Mouse (Mus musculus): ENCODE data around the gene Slc6a1.
A peak's percentile ranks its signal among the peaks of the same experiment; 100 is the strongest.

Gene Slc6a1

DNA sequence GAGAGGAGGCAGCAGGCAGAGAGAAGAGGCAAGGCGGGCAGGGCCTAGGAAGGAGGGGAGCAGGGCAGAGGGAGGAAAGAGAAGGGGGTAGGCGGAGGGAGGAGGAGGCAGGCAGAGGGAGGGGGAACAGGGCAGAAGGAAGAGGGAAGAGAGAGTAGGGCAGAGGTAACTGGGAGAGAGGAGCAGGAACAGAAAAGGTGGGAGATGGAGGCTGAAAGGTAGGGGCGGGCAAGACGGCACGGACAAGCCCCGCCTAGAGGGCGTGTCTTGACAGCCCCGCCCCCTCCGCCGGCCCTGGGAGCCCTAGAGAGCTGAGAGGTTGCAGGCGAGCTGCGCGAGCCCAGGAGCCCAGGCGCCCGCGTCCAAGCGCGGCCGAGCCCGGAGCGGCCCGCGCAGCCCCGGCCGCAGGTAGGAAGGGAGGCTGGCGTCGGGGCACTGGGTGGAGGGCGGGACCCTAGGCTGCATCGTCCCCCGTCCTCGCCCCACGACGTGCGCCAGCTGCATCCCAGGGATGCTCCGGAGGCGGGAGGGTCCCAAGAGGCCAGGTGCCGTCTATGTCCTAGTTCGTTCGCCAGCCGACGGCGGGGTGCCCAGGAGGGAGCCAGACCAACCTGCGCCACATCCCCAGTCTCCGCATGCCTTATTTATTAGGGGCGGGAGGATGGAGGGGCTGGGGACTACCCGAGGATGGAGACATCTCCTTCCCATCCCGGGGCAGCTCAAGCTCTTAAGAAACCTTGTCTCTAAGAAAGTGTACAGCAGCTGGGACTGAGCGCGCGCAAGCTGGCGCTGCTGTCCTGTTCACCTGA, at the start of gene Slc6a1:
Gene Slc6a1, plus strand, starts transcription at position 167 of the 809 bp plus-strand sequence.
- peak; percentile 5 for DNase-seq (ENCODE audit: low read depth)

DNA sequence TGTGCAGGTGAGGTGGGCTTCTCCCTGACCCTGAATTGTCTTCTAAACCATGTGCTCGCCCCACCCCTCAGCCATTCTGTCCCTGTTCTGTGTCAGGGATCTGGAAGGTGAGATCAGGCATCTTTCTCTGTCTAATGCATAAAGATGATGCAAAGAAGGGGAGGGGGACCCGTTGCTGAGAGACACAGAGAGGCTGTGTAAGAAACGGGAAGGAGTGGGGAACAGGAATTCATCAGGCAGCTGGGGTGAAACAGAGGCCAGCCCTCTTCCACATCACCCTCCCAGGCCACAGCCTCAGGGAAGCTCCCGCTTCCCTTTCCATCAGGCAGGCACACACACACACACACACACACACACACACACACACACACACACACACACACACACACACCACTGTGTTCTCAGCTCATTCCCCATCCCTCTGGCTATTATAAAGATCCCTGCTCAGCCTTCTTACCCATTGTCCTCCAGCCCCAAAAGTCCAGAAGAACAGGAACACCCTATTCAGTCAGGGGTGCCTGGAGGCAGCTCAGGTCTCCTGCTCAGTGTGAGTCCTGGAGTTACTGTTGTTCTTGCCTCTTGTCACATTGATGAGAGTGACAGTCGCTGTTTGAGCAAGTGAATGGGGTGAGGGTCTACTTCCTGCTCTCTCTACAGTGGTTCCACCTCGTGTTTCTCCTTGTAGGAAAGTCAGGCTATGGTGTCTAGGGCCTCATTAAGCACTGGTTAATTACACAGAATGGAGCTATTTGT, 43.4 kb upstream of the Slc6a1 start:
- no peak for DNase-seq (ENCODE audit: low read depth)

DNA sequence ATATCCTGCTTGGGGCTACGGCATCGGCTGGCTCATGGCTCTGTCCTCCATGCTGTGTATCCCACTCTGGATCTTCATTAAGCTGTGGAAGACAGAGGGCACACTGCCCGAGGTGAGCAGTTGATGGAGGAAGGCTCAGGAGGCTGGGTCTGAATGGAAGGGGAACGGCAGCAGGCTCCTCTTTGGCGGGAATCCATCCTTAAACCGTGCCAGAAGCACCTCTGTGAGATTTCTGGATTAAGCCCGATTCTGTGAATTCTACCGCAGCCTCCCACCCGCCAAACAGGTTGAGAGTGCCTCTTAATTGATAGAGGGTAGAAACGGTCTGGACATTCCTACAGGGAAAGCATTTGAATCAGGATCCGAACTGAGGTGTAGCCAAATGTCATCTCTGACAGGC, 36.8 kb upstream of the Slc6a1 start:
- no peak for DNase-seq (ENCODE audit: low read depth)

DNA sequence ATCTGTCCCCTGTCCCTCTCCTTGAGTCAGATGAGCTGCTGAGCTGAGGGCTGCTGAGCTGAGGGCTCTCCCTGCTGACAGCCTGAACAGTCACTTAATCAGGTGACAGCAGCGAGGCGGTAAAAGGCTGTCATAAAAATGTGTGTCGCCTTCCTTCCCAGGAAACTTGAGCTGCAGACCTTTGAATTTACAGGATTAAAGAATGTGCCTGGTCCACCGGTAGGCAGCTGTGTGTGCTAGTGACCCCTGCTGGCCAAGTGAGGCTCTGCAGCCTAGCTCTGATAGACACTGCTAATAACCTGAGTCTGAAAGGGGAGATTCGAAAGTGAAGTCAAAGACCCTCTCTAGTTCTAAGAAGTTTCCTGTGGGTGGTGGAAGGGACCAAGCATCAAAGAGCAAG, 32.1 kb upstream of the Slc6a1 start:
- peak; percentile 11 for DNase-seq (ENCODE audit: low read depth)

DNA sequence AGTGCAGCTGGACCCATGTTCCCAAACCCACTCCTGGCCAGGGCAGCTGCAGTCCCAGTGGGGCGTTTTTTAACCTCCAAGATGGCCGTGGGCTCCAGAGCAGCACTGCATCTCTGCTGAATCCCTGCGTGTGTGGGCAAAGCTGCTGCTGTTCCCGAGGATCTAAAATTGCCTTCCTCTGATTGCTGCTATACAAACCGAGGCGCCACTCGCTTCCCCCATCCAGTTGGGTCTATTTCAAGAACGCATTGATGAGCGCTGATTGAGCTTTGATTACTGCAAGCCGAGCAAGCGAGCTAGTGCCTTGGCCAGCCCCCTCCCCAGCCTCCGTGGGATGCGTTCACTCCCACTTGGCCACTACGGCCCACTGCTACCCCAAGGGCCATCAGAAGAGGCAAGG, 27.5 kb upstream of the Slc6a1 start:
- DNase-seq (ENCODE audit: low read depth) = no peak

DNA sequence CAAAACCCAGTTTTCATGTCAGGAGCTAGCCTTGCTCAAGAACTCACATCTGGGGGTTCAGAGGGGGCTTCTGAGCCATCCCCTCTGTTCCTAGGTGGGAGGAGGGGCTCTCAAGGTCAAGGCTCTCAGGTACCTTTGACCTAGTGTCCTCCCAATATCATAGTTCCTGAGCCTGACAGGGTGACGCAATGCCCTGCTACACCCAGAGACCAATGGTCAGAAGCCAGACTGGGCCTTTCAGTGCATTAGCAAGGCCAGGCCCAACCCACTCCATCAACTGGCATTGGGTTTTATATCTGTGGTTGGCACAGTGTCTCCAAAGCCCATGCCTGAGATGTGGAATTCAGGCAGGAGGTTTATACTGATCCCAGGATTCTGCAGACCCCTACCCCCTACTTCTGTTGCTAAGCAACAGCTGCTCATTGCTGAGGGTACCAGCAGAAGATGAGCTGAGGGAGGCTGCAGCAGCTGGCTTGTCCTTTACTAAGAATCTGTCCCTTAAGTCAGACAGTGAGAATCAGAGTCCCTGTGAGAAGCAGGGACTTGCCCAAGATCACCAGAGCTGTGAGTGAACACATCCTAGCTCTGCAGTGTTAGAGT, 24.6 kb upstream of the Slc6a1 start:
- DNase-seq (ENCODE audit: low read depth) = no peak

DNA sequence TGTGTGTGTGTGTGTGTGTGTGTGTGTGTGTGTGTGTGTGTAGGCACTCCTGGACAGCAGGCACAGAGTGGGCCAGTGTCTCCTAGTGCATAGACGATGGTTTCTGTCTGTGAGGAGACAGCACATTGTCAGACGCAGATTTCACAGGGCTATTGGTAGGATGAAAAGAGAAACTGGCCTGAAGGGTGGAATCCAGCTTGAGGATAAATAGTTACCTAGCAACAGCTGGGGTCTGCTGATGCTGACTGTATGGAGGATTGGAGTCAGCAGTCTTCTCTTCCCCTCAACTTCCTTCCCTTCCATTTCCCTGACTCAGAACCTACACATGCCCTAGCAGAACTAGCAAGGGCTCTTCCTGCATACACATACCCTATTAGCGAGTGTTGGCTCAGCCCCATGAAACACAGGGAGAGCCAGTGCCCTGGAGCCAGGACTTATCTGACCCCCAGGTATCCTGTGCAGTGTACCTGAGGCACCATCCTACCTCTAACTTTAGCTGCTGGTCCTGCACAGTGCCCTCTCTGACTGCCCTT, 23.7 kb upstream of the Slc6a1 start:
- no peak for DNase-seq (ENCODE audit: low read depth)

DNA sequence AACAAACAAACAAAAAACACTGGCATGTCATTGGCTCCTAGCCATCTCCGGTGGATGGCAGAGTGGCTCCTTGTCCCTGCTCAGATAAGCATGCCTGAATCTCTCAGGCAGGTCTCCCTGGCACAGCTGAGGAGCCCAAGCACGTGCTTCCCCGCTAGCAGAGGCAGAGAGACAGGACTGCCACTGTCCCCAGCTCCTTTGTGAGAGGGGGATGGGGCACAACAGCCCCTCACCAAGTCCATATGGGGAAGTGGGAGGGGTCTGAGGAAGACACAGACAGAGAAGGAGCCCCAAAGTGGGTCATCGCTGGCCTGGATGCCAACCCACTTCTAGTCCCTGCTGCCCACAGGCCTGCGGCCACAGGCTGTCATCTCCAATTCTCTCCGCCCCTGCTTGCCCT, 20.8 kb upstream of the Slc6a1 start:
- DNase-seq (ENCODE audit: low read depth) = no peak

DNA sequence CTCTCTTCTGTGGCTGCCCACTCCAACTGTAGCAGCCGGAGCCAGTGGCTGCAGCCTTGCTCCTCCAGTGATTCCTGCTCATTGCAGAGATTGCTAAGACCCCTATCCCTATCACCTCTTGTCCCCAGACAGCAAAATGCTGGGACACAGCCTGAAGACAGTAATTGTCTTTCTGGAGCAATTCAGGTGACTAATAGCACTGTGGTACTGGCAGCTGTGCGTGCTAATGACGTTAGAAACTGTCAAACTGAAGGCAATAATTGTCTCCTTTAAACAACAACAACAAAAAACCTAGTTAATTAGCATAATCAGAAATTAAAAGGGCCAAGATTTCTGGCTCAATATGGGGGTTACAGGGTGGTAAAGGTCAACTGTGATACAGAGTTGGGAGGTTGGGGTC, 18.4 kb upstream of the Slc6a1 start:
- no peak for DNase-seq (ENCODE audit: low read depth)

DNA sequence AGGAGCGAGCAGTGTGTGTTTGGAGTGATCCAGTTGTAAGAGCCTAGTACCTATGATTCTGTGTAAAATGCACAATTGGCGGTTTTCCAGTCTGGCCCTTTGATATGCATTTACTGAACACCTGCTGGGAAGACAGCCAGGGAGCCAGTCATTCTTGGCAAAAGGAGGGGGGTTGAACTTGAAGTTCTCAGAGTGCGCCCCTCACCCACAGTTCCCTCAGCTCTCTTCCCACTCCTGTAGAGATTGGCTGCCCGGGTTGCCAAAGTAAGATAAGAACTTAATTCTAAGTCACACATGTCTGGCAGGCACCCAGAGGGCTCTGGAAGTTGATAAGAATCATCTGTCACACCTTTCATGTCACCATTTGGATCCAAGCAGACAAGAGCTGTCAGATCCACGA, 18.0 kb upstream of the Slc6a1 start:
- no peak for DNase-seq (ENCODE audit: low read depth)

DNA sequence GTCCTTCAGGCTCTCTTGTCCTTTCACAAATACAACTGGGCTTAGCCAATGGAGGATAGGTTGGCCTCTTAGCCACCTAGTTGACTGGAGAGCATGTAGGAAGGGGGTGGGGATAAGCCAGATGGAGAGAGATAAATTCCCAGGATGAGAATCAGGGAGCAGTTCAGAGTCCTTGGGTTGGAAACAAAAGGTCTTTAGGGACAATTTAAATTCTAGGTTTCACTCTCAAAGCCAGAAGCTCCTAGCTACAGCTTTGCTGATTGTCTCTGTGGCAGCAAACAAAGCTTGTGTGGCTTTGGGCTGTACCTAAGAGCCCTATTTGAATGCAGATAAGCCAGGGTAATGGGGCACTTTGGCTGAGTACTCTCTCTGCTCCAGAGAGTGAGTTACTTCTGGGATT, 16.2 kb upstream of the Slc6a1 start:
- no peak for DNase-seq (ENCODE audit: low read depth)

DNA sequence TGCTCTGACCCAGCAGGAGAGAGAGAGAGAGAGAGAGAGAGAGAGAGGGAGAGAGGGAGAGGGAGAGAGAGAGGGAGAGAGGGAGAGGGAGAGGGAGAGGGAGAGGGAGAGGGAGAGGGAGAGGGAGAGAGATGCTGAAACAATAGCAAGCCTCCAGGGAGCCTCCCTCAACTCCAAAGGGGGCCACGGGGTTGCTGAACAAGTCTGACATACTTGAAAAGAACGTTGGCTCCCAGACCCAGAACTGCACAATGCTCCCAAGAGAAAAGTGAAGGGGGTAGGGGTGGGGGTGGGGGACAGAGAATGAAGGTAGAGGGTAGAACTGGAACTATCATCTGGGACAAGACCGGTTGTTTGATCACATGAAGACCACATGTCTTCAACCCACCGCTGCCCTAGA, 14.5 kb upstream of the Slc6a1 start:
- no peak for DNase-seq (ENCODE audit: low read depth)

DNA sequence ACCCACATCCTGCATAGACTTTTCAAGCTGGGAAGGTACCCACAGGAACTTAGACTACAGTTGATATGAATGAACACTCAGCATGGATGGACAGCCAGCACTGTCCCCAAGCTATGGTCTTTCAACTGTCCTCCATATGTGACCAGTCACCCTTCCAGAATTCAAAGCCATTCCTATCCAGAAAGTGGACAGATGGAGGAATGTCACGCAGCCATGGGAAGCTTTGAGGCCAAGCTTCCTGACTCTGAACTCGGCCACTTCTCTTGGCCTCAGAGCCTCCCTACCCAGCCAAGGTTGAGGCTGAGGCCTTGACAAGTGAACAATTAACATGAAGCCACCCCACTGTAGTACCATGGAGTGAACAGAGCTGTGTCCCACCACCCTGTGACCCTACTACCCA, 12.8 kb upstream of the Slc6a1 start:
- DNase-seq (ENCODE audit: low read depth) = no peak

DNA sequence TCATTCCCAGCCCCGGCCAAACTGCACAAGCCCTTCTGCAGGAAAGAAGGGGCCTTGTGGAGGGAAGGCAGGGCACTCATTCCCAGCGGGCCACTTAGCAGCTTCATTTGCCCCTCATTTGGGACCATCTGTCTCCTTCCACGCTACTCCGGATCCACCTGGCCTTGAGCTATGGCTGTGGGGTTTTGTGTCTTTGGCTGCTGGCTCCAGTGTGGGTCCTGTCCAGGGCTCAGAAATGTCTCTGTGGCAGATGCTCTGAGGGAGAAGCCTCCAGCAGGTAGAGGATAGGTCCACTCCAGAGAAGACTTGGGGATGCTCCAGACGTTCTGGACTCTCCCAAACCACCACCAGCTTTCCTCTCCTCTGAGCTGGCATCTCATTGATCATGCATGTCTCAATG, 11.6 kb upstream of the Slc6a1 start:
- DNase-seq (ENCODE audit: low read depth) = no peak

DNA sequence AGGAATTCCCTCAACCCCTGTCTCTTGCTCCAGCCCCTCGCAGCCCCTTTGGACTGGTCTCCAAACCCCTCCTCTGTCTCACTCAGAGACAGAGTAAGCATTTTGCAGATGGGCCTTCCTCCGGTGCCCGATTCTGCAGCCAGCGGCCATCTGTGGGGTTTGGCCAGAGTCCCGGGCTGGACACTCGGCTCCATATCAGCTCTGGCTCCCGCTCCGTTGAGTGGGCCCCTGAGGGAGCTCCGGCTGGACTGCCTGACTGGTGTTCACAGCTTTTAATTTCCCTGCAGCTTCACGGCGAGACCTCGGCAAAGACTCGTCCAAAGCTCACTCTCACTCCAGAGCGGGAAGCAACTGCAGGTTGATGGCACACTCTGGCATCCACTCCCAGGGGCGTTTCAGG, 10.2 kb upstream of the Slc6a1 start:
- no peak for DNase-seq (ENCODE audit: low read depth)

DNA sequence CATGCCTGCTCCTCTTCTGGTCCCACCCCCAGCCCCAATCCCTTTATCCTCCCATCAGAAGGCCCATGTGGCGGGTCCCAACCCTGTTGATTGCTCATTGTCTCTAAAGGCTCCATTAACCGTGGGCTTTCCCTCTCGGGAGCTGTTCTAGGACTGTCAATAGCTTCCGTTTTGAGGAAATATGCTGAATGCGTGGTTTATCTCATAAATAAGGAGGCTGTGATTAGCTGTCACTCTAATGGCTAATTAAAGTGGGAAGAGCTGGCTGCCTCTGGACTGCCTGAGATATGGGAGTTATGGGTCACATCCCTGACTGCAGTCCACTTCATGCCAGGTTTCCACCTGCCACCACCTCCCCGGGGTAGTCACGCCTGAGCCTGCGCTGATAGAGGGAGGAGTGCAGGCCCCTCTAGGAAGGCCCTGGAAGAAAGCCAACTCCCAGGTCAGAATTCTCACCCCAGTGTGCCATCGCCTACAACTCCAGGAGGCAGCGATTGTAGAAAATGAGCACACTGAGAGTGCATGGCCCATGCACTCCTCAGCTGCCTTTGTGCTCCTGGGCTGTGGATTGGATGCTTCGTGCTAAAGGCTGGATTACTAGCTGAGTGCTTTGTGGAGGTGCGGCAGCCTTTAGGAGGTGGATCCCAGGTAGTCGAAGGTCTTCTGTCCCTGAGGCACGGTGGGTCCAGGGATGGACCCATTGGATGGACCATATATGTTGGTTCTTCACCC, 8.3 kb upstream of the Slc6a1 start:
- DNase-seq (ENCODE audit: low read depth) = no peak

DNA sequence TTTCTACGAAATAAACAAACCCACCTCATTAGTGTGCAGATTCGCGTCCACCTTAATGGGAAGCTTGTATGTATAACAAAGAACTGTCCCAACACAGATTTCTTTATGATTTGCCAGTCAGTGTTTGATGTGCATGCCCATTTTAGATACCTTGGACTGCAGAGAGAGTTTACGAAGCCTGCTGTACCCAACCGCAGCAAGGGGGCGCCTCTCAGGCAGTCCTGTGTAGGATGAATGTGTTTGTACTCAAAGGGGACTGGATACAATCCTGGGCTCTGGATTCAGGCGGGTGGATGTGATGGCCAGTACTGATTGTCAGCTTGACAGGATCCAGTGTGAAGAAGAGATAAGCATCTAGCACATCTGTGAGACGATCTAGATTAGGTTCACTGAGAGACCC, 6.6 kb upstream of the Slc6a1 start:
- no peak for DNase-seq (ENCODE audit: low read depth)

DNA sequence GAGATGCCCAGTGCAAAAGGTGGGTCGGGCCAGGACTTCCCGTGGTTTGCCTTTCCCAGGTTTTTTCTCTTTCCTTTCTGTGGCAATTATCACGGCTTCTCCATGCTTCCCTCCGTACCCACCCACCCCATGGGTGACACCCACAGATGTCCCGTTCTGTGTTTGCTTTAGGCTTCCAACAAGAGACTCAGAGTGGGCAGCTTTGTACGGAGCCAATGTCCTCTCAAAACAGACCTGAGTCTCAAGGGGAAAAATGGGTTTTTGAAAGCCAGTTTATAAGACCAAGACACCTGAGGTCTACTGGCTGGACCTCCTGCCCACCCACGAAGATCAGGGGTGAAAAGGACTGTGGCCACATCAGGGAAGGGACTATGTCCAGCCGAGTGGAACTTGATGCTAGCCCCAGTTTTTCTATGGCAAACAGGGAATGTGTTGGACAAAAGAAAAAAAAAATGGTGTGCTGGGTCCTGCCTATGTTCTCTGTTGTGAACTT, 889 bp downstream of the Slc6a1 start:
- DNase-seq (ENCODE audit: low read depth) = no peak

DNA sequence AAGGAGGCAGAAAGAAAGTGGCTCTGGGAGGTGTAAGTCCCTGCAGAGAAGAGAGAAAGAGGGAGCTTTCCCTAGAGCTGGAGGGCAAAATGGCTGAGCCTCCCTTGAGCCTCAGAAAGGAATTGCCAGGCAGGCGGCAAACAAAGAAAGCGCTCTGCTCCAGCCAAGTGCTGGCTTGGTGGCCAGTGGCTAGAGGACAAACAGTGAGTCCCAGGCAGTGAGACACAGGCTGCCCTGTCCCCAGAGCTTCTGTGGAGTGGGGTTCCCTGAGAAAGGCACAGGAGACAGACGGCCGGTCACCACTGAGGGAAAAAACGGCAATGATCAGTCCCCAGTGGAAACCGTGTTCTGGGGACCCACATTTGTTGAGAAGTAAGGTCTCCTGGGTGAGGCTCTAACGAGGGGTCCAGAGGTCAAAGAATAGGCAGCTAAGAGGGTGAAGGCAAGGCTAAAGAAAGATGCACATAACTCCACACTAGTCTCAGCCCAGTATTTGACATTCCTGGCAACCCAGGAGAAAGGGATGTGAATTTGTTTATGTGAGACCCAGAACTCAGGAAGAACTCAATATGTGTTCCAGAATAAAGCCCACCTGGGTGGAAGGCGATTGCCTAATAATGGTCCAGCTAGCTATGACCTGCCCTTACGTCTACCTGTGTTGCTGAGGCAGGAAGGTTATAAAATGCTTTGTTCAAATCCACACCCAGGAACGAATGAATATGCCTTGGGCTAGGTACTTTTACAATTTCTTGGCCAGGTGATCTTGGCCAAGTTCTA, 1.7 kb downstream of the Slc6a1 start:
- no peak for DNase-seq (ENCODE audit: low read depth)

DNA sequence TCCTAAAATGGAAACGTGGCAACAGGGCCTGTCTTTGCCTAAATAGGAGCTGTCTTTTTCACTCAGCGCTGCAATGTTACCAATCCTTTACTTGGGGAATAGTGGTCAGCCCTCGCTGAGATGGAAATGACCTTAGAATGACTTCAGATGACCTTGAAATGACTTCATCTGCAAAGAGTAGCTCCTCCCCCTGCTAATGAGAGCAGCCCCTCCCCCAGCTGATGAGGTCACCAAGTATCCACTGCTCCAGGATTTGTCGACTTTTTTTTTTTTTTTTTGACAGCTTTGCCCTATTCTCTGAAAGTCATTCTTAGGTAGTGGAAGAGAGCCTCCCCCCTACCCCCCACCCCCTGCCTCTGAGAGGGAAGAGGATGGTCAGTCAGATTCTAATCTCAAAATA, 3.0 kb downstream of the Slc6a1 start:
- no peak for DNase-seq (ENCODE audit: low read depth)

DNA sequence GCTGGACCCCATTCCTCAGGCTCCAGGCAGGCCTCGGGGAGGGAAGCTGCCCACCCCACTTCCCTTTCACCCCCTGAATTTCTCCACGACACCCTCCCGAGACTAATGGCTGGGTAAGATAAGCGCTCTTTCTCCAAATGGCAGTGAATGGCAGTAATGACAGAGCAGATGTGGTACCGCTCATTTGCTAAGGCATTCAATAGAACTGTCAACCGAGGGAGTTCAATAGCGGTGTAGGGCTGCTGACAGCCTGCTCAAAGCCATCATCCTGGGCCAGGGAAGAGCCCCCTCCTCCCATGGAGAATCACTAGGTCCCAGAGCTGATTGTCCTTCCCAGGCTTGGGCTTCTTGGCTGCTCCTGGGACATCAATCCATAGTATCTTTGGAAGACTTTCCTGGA, 6.7 kb downstream of the Slc6a1 start:
- no peak for DNase-seq (ENCODE audit: low read depth)

Data from c-Kit-positive CD71-positive TER-119-negative erythroid progenitor cells, embryonic 14.5 days (primary cell).